Mouse (Mus musculus) cerebellum, postnatal 36 days (tissue): Measurements from ENCODE around the gene Hes5.

Experiments used
- DNase-seq, 2 experiments: peaks; one replicate each; pipeline ENCODE4 v3.0.0; 2021 to 2022; ENCODE audit warnings: mixed read lengths in 2 of 2

Hes5 gene

DNA sequence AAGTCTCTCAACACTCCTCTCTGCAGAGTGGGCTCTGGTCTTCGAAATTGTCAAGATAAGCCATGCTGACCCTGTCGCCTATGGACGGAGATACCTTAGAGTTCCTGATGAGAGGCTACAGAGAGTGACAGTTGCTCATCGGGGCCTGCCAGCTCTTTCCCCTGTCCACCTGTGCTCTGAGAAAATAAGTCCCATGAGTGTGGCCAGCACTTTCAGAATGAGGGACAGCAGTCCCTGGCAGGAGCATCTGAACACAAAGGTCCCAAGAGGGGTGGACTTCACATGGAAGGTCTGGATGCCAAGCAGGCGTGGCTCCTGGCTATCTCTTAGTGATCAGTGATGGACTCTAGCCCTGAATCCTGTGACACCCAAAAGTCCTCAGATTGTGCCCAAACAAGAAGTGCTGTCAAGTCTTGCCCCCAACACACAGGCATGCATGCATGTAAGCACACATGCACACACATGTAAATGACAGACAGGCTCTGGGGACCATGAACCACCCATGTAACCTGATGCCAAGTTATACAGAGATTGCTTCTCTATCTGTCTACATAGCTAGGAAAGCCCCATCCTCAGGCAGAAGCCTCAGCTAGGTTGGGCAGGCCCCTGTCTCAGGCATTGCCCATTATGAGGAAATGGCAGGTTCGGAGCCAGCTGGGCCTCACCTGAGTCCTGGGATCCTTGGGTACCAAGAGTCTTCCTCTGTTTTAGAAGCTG lies 17.2 kb upstream of the Hes5 start:
- DNase-seq: no peak

DNA sequence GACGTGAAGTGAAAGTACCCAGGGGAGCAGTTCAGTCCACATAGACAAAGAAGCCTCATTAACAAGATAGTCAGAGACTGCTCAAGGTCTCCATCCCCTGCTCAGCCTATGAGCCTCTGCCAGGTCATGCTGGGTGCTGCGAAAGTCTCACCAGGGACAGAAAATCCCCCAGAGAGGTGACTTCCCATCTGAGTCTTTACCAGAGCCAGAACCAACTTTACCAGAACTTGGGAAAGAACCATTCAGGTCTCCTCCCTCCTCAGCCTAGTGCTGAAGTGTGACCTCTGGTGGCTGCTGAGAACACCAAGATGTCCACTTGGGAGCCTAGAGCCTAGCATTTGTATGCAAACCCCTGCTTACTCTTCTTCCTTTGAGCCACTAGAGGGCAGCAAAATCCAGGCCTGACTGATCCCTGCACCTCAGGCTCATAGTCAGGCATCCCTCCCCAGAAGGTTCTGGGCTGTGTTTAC lies 16.6 kb upstream of the Hes5 start:
- DNase-seq: peak; percentile 73 to 78

- peak; percentile 54 to 58 for DNase-seq
Measured at GRCm38 (mm10) chr4:154946319-154946718, 14.4 kb upstream of the Hes5 start.

DNA sequence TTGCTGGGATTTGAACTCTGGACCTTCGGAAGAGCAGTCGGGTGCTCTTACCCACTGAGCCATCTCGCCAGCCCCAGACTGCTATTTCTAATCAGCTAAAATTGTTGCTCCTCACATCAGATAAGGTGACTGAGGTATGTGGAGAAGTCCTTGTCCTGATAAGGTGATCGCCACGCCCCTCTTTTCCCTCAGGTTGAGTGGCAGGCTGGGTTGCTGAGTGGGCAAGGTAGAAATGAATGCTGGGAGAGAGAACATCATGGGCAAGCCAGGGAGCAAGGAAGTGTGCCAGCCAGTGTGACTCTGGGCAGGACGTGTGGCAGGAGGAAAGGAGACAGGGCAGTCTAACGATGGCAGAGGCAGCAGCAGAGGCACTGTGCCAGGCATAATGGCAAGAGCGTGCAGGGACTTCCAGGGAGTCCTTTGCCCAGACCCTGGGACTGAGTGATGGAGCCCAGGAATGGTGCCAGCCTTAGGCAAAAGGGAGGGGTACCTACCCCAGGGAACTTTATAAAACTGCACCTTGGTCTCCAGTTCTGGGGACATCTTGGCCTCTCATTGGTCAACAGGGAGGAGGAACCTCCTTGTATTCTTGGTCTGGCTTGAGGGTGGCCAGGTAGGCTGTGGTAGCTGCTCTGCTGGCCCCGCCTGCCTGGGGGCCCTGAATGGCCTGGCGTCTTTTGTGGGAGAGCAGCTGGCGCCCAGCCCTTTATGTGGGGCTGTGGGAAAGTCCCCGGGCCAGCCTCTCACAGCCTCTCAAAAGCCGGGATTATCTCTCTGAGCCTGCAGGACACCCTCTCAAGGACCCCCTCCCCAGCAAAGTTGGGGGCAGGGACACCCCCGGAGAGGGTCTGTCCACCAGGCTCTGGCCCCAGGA lies 12.4 kb upstream of the Hes5 start:
- no peak for DNase-seq

- DNase-seq: no peak
Measured at GRCm38 (mm10) chr4:154948940-154949588, 11.7 kb upstream of the Hes5 start.

- DNase-seq: no peak
Measured at GRCm38 (mm10) chr4:154949589-154949982, 11.1 kb upstream of the Hes5 start.

- DNase-seq: no peak
Measured at GRCm38 (mm10) chr4:154952461-154953241, 8.1 kb upstream of the Hes5 start.

GRCm38 (mm10) chr4:154956604-154957003 lies 4.1 kb upstream of the Hes5 start:
- no peak for DNase-seq

DNA sequence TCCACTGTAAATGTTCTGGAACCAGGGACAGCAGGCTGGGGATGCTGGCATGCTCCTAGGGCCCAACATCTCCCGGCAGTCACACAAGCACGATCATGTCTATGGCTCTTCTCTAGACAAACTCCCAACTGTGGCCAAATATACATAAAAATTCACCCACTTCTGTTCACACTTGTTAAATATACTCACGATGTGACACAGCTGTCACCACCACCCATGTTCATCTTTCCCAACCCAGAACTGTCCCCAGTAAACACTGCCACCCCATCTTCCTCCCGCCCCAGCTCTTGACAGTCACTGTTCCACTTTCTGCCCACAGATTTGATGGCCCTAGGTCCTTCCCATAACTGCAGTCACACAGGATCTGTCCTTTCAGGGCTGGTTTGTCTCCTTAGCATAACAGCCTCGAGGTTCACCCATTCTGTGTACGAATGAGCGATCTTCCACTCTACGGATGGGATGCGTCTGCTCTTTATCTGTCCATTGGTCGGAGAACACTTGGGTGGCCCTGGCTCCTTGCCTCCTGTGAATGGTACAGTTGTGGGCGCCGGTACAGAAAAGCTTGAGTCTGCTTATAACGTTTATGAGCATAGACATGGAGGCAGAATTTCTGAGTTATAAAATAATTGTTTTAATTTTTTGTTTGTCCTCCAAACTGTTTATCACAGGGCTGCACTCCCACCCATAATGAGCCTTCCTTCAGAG lies 3.3 kb upstream of the Hes5 start:
- DNase-seq: no peak

- DNase-seq: peak; percentile 59 to 65
Measured at GRCm38 (mm10) chr4:154958171-154958570, 2.6 kb upstream of the Hes5 start.

GRCm38 (mm10) chr4:154958621-154959020 lies 2.1 kb upstream of the Hes5 start:
- no peak for DNase-seq

DNA sequence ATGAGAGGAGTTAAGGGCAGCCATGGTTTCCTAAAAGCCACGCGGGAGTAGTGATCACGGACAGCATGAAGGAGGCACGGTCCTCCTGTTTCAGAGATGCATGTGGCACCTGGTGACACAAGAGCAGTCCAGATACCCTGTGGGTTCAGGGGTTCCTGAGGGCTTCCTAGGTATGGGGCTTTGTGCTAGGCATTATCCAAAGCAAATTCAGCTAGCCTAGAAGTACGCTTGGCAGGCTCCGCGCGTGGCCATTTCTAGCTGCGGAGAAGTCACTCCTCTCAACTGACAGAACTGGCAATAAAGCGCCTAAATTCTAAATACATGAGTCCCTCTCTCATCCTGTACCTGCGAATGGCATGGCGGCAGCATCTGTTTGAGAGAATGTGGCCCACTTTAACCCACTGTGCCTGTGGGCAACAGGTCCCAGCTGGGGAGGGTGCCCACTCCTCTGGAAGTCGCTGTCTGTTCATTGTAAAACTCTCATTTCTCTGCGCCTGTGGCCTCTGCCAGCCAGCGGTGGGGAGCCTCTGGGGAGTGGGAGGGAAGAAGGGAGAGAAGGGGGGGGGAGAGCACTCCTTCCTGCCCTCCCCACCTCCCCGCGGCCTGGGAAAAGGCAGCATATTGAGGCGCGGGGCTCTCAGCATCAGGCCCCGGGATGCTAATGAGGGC lies 568 bp upstream of the Hes5 start:
- no peak for DNase-seq

DNA sequence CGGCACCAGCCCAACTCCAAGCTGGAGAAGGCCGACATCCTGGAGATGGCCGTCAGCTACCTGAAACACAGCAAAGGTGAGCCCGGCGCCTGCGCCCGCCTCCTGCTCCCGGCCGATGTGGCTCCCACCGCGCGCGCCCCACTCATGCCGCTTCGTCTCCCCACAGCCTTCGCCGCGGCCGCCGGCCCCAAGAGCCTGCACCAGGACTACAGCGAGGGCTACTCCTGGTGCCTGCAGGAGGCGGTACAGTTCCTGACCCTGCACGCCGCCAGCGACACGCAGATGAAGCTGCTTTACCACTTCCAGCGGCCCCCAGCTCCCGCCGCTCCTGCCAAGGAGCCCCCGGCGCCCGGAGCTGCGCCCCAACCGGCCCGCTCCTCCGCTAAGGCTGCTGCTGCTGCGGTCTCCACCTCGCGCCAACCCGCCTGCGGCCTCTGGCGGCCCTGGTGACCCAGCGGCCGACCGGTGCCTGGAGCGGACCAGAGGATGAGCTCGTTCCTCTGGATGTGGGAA lies 559 bp downstream of the Hes5 start:
- DNase-seq: peak; percentile 47 to 49

- no peak for DNase-seq
Measured at GRCm38 (mm10) chr4:154961911-154962310, 1.2 kb downstream of the Hes5 start.

GRCm38 (mm10) chr4:154962683-154963082 lies 2.0 kb downstream of the Hes5 start:
- DNase-seq: no peak

- DNase-seq: no peak
Measured at GRCm38 (mm10) chr4:154963190-154963836, 2.6 kb downstream of the Hes5 start.

- peak; percentile 95 for DNase-seq
Measured at GRCm38 (mm10) chr4:154963901-154964580, 3.3 kb downstream of the Hes5 start, which contains the start of gene Pank4. Pank4 (plus strand) TSS chr4:154964123.

- DNase-seq: no peak
Measured at GRCm38 (mm10) chr4:154964581-154965235, 4.0 kb downstream of the Hes5 start.

DNA sequence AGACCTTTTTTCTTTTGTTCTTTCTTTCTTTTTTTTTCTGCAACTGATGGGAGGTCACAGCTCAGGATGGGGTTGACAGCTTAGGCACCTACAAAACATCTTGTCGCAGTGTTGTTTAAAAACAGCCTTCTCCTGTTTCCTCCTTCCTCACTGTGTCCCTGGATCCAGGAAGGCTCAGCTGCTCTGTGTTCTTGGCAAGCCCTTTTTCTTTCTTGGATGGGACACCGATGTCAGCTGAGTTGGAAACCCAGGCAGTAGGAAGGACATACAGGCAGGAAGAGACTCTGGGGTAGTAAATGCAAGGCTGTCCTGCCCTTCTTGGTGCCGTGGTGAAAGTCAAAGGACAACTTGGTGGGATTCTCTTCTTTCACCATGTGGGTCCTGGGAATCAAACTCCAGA lies 5.1 kb downstream of the Hes5 start:
- DNase-seq: no peak
